Mouse (Mus musculus): ENCODE data around the gene Socs3.

Gene Socs3

GRCm38 (mm10) chr11:117972656-117973558 is 3.1 kb upstream of the Socs3 start:
- DNase-seq (ENCODE audit: low spot score) = no peak

- DNase-seq (ENCODE audit: low spot score) = no peak
Observed at GRCm38 (mm10) chr11:117971646-117972242, 1.9 kb upstream of the Socs3 start.

- no peak for DNase-seq (ENCODE audit: low spot score)
Observed at GRCm38 (mm10) chr11:117971100-117971499, 1.3 kb upstream of the Socs3 start.

- DNase-seq (ENCODE audit: low spot score) = peak; percentile 96
Observed at GRCm38 (mm10) chr11:117969100-117969944, 525 bp downstream of the Socs3 start.

- DNase-seq (ENCODE audit: low spot score) = no peak
Observed at GRCm38 (mm10) chr11:117968716-117969099, 1.1 kb downstream of the Socs3 start.

- DNase-seq (ENCODE audit: low spot score) = no peak
Observed at GRCm38 (mm10) chr11:117968016-117968671, 1.7 kb downstream of the Socs3 start.

- DNase-seq (ENCODE audit: low spot score) = no peak
Observed at GRCm38 (mm10) chr11:117967249-117968015, 2.4 kb downstream of the Socs3 start.

- no peak for DNase-seq (ENCODE audit: low spot score)
Observed at GRCm38 (mm10) chr11:117966506-117967100, 3.2 kb downstream of the Socs3 start.

- DNase-seq (ENCODE audit: low spot score) = no peak
Observed at GRCm38 (mm10) chr11:117965561-117965981, 4.3 kb downstream of the Socs3 start.

- DNase-seq (ENCODE audit: low spot score) = no peak
Observed at GRCm38 (mm10) chr11:117965052-117965451, 4.8 kb downstream of the Socs3 start.

- DNase-seq (ENCODE audit: low spot score) = no peak
Observed at GRCm38 (mm10) chr11:117964294-117964693, 5.6 kb downstream of the Socs3 start.

GRCm38 (mm10) chr11:117963872-117964271 is 6.0 kb downstream of the Socs3 start:
- no peak for DNase-seq (ENCODE audit: low spot score)

GRCm38 (mm10) chr11:117963091-117963793 is 6.6 kb downstream of the Socs3 start:
- DNase-seq (ENCODE audit: low spot score) = peak; percentile 100

- peak; percentile 82 for DNase-seq (ENCODE audit: low spot score)
Observed at GRCm38 (mm10) chr11:117962228-117963067, 7.4 kb downstream of the Socs3 start.

- no peak for DNase-seq (ENCODE audit: low spot score)
Observed at GRCm38 (mm10) chr11:117960601-117961000, 9.2 kb downstream of the Socs3 start.

- DNase-seq (ENCODE audit: low spot score) = no peak
Observed at GRCm38 (mm10) chr11:117959741-117960381, 10.0 kb downstream of the Socs3 start.

- no peak for DNase-seq (ENCODE audit: low spot score)
Observed at GRCm38 (mm10) chr11:117959166-117959565, 10.7 kb downstream of the Socs3 start.

- DNase-seq (ENCODE audit: low spot score) = no peak
Observed at GRCm38 (mm10) chr11:117958197-117958596, 11.7 kb downstream of the Socs3 start.

GRCm38 (mm10) chr11:117955621-117956020 is 14.2 kb downstream of the Socs3 start:
- DNase-seq (ENCODE audit: low spot score) = no peak
